Mouse (Mus musculus) thymus, adult 2 months (tissue): ENCODE results near the gene Taar6.

Experiments used
- CTCF ChIP-seq: fragments of 200-500 bp; IDR thresholded peaks from 2 replicates; pipeline ENCODE4 v1.5.1; 2012; ENCODE audit warnings: mild to moderate bottlenecking, control low read depth, low read length, moderate library complexity, borderline replicate concordance; ENCODE audit not compliant: control insufficient read depth, poor library complexity, insufficient read depth; ENCODE audit errors: extremely low read depth
- POLR2A ChIP-seq: fragments of 200-500 bp; IDR thresholded peaks from 2 replicates; pipeline ENCODE4 v1.6.1; 2012; ENCODE audit warnings: mild to moderate bottlenecking, low read length, control low read depth, moderate library complexity; ENCODE audit not compliant: control insufficient read depth, poor library complexity, insufficient read depth; ENCODE audit errors: extremely low read depth

- no peak for TF ChIP-seq POLR2A
- no peak for TF ChIP-seq CTCF
These were observed 37.4 kb downstream of the Taar6 start for GRCm38 (mm10) chr10:23948026-23948425.
